Mouse (Mus musculus): ENCODE results near the gene Slit3. TPM values are rescaled to one million over a fixed set of nuclear protein-coding genes. Genes with fewer than 3 reads are reported as not detected.

The Slit3 gene
- total and polyA plus RNA-seq, 2 experiments from 2014 or later = 6.7 to 23.7 TPM

DNA sequence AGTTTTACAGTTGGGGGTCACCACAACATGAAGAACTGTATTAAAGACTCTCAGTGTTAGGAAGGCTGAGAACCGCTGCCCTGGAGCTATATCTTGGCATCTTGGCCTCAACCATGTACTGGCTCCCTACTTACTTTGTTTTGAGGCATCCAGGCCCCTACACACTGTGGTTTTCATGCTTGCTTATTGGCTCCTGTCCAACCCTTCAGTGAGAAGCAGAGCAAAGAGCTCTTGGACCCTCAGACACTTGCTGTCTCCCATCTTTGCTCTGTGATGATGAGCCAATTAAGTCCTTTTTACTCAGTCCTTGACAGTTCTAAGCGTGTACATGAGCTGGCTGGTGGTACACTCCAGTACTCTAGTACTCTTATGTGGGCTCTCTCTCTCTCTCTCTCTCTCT is 177.5 kb downstream of the Slit3 start:
- DNase-seq (ENCODE audit: low spot score) = no peak
- no peak overlapping the region for H3K4me3 ChIP-seq (ENCODE audit: low read depth, low read length)
- no peaks in the 10 kb centered on the region for H3K27me3 ChIP-seq (ENCODE audit: control insufficient read depth, insufficient read depth, low read length)
- no peak overlapping the region for H3K27ac ChIP-seq (ENCODE audit: low read depth)
- no peaks in the 10 kb centered on the region for H3K9me3 ChIP-seq (replicated peaks; ENCODE audit: control insufficient read depth, low read length)
- ATAC-seq (ENCODE audit: insufficient read depth, low read depth) = no peak
- 82% methylated on average over 2 of the region's 2 CpGs for WGBS
- no peak overlapping the region for H3K9ac ChIP-seq (replicated peaks; ENCODE audit: low read depth, low read length)
- no peaks in the 10 kb centered on the region for H3K36me3 ChIP-seq (replicated peaks; ENCODE audit: control insufficient read depth, insufficient read depth, low read length)
- peaks cover 23% of the 10 kb centered on the region for H3K4me1 ChIP-seq (ENCODE audit: control insufficient read depth, insufficient read depth)
- H3K4me2 ChIP-seq (ENCODE audit: low read depth, low read length) = no peak overlapping the region
- TF ChIP-seq EP300 (IDR thresholded peaks at IDR 0.05; ENCODE audit: low read depth) (no peak), CTCF (IDR thresholded peaks at IDR 0.05; ENCODE audit: low read depth) (no peak)

DNA sequence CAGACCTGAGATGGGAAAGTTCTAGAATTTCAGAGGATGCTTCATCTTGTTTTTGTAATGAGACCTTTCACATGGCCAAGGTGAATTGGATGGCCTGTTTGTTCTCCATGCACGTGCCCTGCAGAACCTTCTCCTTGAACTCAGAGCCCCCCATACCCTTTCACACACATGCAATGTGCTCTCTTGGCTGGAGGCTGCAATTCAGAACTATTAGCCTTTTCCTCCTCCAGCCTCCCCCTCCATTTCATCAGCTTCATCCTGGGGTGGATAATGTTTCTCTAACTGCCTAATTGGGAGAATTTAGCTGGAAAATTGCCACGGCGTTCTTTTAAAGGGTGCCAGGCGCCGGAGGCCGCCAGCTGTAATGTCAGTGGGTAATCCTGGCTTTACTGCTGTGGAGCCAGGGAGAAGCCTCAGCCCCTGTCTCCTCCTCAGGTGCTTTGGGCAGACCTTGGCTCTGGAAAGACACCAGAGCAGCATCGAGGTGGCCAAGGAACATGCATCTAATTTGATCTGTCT is 178.9 kb downstream of the Slit3 start:
- Histone ChIP-seq H3K27me3 (ENCODE audit: control insufficient read depth, insufficient read depth, low read length) (no peaks in the 10 kb centered on the region), H3K4me2 (ENCODE audit: low read depth, low read length) (no peak overlapping the region), H3K4me1 (ENCODE audit: control insufficient read depth, insufficient read depth) (peaks cover 9% of the 10 kb centered on the region), H3K4me3 (ENCODE audit: low read depth, low read length) (no peak overlapping the region), H3K27ac (ENCODE audit: low read depth) (no peak overlapping the region), H3K9me3 (replicated peaks; ENCODE audit: control insufficient read depth, low read length) (no peaks in the 10 kb centered on the region), H3K9ac (replicated peaks; ENCODE audit: low read depth, low read length) (no peak overlapping the region), H3K36me3 (replicated peaks; ENCODE audit: control insufficient read depth, insufficient read depth, low read length) (no peaks in the 10 kb centered on the region)
- ATAC-seq (ENCODE audit: insufficient read depth, low read depth) = no peak
- no peak for TF ChIP-seq CTCF (IDR thresholded peaks at IDR 0.05; ENCODE audit: low read depth)
- TF ChIP-seq EP300 (IDR thresholded peaks at IDR 0.05; ENCODE audit: low read depth) = no peak
- DNase-seq (ENCODE audit: low spot score) = no peak
- WGBS = 80% methylated on average over 7 of the region's 7 CpGs

DNA sequence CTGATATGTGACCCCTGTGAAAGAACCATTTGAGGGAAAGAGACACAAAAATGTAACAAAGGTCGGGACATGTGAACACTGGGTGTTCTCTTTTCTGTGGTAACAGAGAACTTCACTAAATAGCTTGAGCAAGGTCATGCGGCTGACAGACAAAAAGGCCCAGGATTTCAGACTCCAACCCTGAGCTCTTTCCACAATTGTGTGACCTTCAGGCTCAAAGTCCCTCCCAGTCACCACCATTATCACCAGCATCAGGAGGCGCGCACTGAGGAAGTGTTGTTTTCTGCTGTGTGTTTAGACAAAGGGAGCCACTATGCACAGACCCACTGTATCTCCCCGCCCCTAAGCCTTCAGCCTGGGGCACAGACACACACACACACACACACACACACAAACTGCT is 181.2 kb downstream of the Slit3 start:
- no peak overlapping the region for H3K27ac ChIP-seq (ENCODE audit: low read depth)
- no peak for ATAC-seq (ENCODE audit: insufficient read depth, low read depth)
- no peaks in the 10 kb centered on the region for H3K4me1 ChIP-seq (ENCODE audit: control insufficient read depth, insufficient read depth)
- no peak overlapping the region for H3K9ac ChIP-seq (replicated peaks; ENCODE audit: low read depth, low read length)
- TF ChIP-seq EP300 (IDR thresholded peaks at IDR 0.05; ENCODE audit: low read depth) (no peak), CTCF (IDR thresholded peaks at IDR 0.05; ENCODE audit: low read depth) (no peak)
- H3K36me3 ChIP-seq (replicated peaks; ENCODE audit: control insufficient read depth, insufficient read depth, low read length) = no peaks in the 10 kb centered on the region
- H3K27me3 ChIP-seq (ENCODE audit: control insufficient read depth, insufficient read depth, low read length) = no peaks in the 10 kb centered on the region
- H3K4me3 ChIP-seq (ENCODE audit: low read depth, low read length) = no peak overlapping the region
- no peak for DNase-seq (ENCODE audit: low spot score)
- no peaks in the 10 kb centered on the region for H3K9me3 ChIP-seq (replicated peaks; ENCODE audit: control insufficient read depth, low read length)
- no peak overlapping the region for H3K4me2 ChIP-seq (ENCODE audit: low read depth, low read length)
- 81% methylated on average over 5 of the region's 5 CpGs for WGBS

DNA sequence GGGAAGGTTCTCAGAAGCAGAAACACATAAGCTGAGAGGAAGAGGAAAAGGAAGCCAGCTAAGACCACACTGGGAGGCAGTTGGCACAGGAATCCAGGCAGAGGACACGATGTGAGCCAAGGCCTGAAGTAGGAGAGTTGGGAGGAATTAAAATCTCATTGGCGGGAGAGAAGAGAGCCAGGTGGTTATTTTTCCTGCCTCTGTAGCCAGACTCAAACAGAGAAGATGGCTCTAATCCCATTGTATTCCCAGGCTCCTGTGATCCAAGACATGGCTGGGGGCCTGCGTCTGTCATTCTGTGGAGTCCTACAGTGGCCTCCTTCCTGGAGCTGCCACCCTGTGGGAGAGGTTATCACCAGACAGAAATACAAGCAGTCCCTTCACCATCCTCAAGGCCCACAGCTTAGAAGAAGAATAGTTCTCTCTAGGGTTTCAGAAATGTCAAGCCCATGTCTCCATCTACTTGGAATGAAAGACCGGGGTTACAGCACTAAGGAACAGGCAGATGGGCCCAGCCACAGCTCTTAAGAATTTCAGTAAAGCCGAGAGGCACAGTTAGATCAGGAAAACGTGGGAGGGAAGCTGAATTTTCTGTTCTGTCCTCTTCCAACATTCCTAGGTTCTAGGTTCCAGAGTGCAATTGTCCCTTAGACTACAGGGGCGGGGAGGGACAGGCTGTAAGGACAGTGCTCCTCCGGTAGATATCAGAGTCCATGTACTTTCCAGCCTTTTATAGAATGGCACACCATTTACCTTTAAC is 183.4 kb downstream of the Slit3 start:
- H3K27me3 ChIP-seq (ENCODE audit: control insufficient read depth, insufficient read depth, low read length) = no peaks in the 10 kb centered on the region
- H3K27ac ChIP-seq (ENCODE audit: low read depth) = no peak overlapping the region
- no peak overlapping the region for H3K9ac ChIP-seq (replicated peaks; ENCODE audit: low read depth, low read length)
- ATAC-seq (ENCODE audit: insufficient read depth, low read depth) (no peak), DNase-seq (ENCODE audit: low spot score) (no peak)
- TF ChIP-seq CTCF (IDR thresholded peaks at IDR 0.05; ENCODE audit: low read depth) (no peak), EP300 (IDR thresholded peaks at IDR 0.05; ENCODE audit: low read depth) (no peak)
- no peaks in the 10 kb centered on the region for H3K9me3 ChIP-seq (replicated peaks; ENCODE audit: control insufficient read depth, low read length)
- WGBS = 78% methylated on average over 8 of the region's 8 CpGs
- H3K4me1 ChIP-seq (ENCODE audit: control insufficient read depth, insufficient read depth) = no peaks in the 10 kb centered on the region
- H3K36me3 ChIP-seq (replicated peaks; ENCODE audit: control insufficient read depth, insufficient read depth, low read length) = no peaks in the 10 kb centered on the region
- no peak overlapping the region for H3K4me3 ChIP-seq (ENCODE audit: low read depth, low read length)
- H3K4me2 ChIP-seq (ENCODE audit: low read depth, low read length) = no peak overlapping the region

DNA sequence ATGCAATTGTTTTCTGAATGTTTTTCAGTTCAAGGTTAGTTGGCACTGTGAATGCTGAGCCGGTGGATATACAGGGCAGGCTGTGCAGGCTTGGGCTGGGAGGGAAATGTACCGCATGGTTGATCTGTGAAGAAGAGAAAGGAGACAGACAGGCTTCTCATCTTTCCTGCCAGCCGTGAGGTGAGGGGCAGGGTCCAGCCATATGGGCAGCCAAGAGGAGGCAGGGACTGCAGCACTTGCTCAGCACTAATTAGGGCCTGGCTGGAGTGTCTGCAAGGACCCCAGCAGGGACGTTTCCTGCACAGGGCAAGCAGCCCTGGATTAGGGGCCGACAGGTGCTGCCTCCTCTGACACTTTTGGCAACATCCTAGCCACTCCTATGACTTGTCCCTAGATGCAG is 184.1 kb downstream of the Slit3 start:
- Histone ChIP-seq H3K4me1 (ENCODE audit: control insufficient read depth, insufficient read depth) (no peaks in the 10 kb centered on the region), H3K27ac (ENCODE audit: low read depth) (no peak overlapping the region), H3K9ac (replicated peaks; ENCODE audit: low read depth, low read length) (no peak overlapping the region), H3K4me2 (ENCODE audit: low read depth, low read length) (no peak overlapping the region), H3K9me3 (replicated peaks; ENCODE audit: control insufficient read depth, low read length) (no peaks in the 10 kb centered on the region), H3K4me3 (ENCODE audit: low read depth, low read length) (no peak overlapping the region), H3K27me3 (ENCODE audit: control insufficient read depth, insufficient read depth, low read length) (no peaks in the 10 kb centered on the region), H3K36me3 (replicated peaks; ENCODE audit: control insufficient read depth, insufficient read depth, low read length) (no peaks in the 10 kb centered on the region)
- no peak for TF ChIP-seq EP300 (IDR thresholded peaks at IDR 0.05; ENCODE audit: low read depth)
- TF ChIP-seq CTCF (IDR thresholded peaks at IDR 0.05; ENCODE audit: low read depth) = no peak
- WGBS = 75% methylated on average over 5 of the region's 5 CpGs
- ATAC-seq (ENCODE audit: insufficient read depth, low read depth) (no peak), DNase-seq (ENCODE audit: low spot score) (no peak)

DNA sequence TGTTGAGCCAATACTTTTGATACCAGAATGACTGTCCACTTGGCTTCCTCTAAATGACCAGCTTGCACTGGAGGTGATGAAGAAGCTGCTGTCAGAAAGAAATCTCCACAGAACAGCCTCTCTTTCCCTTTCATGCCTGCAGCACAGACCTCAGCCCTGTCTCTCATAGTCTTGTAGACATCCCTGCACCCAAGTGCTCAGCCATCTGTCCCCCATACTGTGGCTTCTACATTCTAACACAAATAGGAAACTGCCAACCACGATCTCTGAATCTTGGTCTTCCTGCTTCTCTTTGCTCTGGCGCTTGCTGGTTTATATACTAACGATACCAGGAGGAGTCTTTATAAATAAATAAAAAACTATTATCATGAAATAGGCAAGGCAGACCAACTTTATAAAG is 184.9 kb downstream of the Slit3 start:
- no peak overlapping the region for H3K4me3 ChIP-seq (ENCODE audit: low read depth, low read length)
- ATAC-seq (ENCODE audit: insufficient read depth, low read depth) = no peak
- DNase-seq (ENCODE audit: low spot score) = no peak
- TF ChIP-seq EP300 (IDR thresholded peaks at IDR 0.05; ENCODE audit: low read depth) (no peak), CTCF (IDR thresholded peaks at IDR 0.05; ENCODE audit: low read depth) (no peak)
- no peak overlapping the region for H3K4me2 ChIP-seq (ENCODE audit: low read depth, low read length)
- WGBS = 92% methylated on average over 3 of the region's 3 CpGs
- no peaks in the 10 kb centered on the region for H3K9me3 ChIP-seq (replicated peaks; ENCODE audit: control insufficient read depth, low read length)
- H3K27ac ChIP-seq (ENCODE audit: low read depth) = no peak overlapping the region
- H3K4me1 ChIP-seq (ENCODE audit: control insufficient read depth, insufficient read depth) = no peaks in the 10 kb centered on the region
- no peaks in the 10 kb centered on the region for H3K36me3 ChIP-seq (replicated peaks; ENCODE audit: control insufficient read depth, insufficient read depth, low read length)
- H3K9ac ChIP-seq (replicated peaks; ENCODE audit: low read depth, low read length) = no peak overlapping the region
- H3K27me3 ChIP-seq (ENCODE audit: control insufficient read depth, insufficient read depth, low read length) = no peaks in the 10 kb centered on the region
